Mouse (Mus musculus): ENCODE measurements around the gene Twnk. TPM values are rescaled to one million over a fixed set of nuclear protein-coding genes. Genes with fewer than 3 reads are reported as not detected.

Gene Twnk
- polyA plus RNA-seq, 1 experiment from 2014 or later, result 20.9 TPM

GRCm38 (mm10) chr19:44987851-44988250, 17.6 kb upstream of the Twnk start:
- H3K4me1 ChIP-seq, result peaks cover 41% of the 10 kb centered on the region

DNA sequence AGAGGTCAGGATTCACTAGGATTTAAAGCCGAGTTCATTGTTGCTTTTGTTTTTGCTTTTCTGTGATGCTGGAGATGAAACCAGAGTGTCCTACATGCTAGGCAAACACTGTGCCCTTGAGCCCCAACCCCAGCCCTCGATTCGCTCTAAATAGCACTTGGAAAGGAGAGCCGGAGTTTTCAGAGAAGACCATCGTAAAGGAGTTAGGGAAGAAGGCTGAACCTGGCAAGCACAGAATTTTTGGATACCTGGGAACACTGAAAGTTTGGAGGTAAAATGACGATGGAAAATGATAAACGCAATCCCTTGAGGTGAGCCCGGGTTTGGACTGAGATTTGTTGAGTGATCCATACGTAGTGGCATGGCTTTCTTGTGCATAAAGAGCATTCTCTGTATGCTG, 17.1 kb upstream of the Twnk start:
- H3K4me2 ChIP-seq, result peak overlapping the region; percentile 71
- 44% methylated on average over 9 of the region's 9 CpGs for WGBS (ENCODE audit: insufficient replicate concordance)
- H3K27me3 ChIP-seq (replicated peaks), result peaks cover 54% of the 10 kb centered on the region
- H3K4me3 ChIP-seq, result peak overlapping the region; percentile 59; the same call in 1 of the 2 replicates
- H3K27ac ChIP-seq, result no peak overlapping the region
- H3K9me3 ChIP-seq (replicated peaks), result no peaks in the 10 kb centered on the region
- H3K36me3 ChIP-seq, result peaks cover 2% of the 10 kb centered on the region; the same call in 1 of the 2 replicates
- H3K4me1 ChIP-seq, result peaks cover 42% of the 10 kb centered on the region
- ATAC-seq, result no peak
- no peak overlapping the region for H3K9ac ChIP-seq

More at GRCm38 (mm10) chr19:44987851-44988250, 17.6 kb upstream of the Twnk start:
- peaks cover 4% of the 10 kb centered on the region; the same call in 1 of the 2 replicates for H3K36me3 ChIP-seq
- H3K27ac ChIP-seq, result no peak overlapping the region
- H3K9me3 ChIP-seq (replicated peaks), result no peaks in the 10 kb centered on the region
- no peak for ATAC-seq
- no peak overlapping the region for H3K9ac ChIP-seq
- H3K4me3 ChIP-seq, result no peak overlapping the region
- 57% methylated on average over 6 of the region's 6 CpGs for WGBS (ENCODE audit: insufficient replicate concordance)
- no peak overlapping the region for H3K4me2 ChIP-seq
- peaks cover 54% of the 10 kb centered on the region for H3K27me3 ChIP-seq (replicated peaks)

DNA sequence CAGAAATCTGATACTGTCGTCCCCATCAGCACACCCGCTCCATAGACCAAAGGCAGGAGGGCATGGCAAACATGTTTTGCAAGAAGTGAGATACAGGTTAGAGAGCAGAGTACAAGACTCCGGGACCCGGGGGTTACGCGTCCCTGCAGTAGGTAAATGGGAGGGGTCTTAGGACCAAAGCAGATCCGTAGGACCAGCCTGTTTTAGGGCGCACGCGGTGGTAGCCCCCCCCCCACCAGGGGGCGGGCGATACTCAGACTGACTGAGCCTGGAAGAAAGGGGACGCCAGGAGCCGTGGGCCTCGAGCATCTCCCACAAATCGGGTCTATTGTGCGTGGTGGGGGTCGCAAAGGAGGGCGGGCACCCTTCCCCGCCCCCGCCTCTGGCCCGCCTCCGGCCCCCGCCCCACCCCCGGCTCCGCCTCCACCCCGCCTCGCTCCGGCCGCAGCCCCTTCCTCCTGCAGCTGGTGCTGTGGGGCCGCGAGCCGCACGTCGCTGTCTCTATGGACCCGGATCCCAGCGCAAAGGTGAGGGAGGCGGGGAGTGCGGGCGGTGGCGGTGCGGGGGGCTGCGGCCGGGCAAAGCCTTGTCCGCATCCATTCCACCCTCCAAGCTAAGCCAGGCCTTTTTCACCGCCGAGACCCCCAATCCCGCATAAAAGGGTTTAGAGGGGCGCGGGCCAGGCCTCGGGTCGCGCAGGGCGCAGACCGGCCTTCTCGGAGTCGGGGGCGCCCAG, 16.5 kb upstream of the Twnk start, which contains the start of gene Sema4g:
Sema4g (plus strand) TSS at position 271 of the 736 bp plus-strand sequence.
- Histone ChIP-seq H3K27ac (peak within 1 kb of the TSS; percentile 69), H3K4me1 (peaks cover 42% of the 10 kb centered on the region), H3K9ac (peak within 1 kb of the TSS; percentile 63), H3K36me3 (no peaks in the 10 kb centered on the region), H3K9me3 (replicated peaks) (no peaks in the 10 kb centered on the region), H3K4me3 (peak within 1 kb of the TSS; percentile 59), H3K4me2 (peak within 1 kb of the TSS; percentile 71), H3K27me3 (replicated peaks) (peaks cover 54% of the 10 kb centered on the region)
- 0 out of 2 replicates have a peak, but pooled peaks have one; percentile 25 for ATAC-seq
- 2% methylated on average over 53 of the region's 58 CpGs for WGBS (ENCODE audit: insufficient replicate concordance)

DNA sequence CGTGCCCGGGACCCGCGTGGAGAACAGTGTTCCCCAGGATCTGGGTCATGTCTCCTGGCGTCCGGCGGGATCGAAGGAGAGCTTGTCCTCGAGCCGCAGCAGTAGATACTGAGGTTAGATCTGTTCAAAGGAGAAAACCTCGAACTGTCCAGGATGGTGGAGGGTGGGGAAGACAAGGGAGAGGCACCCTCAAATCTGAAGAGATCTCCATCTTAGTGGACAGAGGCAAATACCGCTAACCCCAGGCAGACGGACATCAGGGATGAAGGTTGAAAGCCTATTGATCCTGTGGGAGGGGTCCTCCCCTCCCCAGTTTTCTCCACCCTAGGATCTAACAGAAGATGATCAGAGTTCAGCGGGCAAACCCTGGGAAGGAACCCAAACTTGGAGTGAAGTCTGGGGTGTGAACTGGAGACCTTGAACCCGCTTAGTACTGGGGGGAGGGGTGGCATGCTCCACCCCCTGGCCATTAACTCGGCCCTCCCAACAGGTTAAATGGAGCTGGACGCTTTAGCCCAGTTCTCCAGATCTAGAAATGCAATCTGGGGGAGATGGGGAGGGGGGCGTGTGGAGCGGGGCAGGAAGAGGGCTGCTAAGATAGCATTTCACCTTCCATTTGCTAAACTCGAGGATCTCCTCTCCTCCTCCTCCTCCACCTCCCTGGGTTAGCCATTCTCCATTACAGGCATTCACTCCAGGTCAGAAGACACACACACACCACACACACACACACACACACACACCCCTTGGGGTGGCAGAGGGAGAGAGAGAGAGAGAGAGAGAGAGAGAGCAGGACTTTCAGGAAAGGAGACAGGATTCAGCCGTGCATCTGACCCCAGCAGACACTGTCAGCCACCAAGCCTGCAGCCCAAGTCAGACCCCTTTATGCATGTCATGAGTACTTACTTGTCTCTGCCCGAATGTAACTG, 15.6 kb upstream of the Twnk start:
- H3K4me2 ChIP-seq, result peak overlapping the region; percentile 71
- H3K4me1 ChIP-seq, result peaks cover 37% of the 10 kb centered on the region
- H3K9ac ChIP-seq, result peak overlapping the region; percentile 63
- H3K9me3 ChIP-seq (replicated peaks), result no peaks in the 10 kb centered on the region
- peaks cover 54% of the 10 kb centered on the region for H3K27me3 ChIP-seq (replicated peaks)
- 0 out of 2 replicates have a peak, but pooled peaks have one; percentile 11 for ATAC-seq
- WGBS (ENCODE audit: insufficient replicate concordance), result 9% methylated on average over 22 of the region's 22 CpGs
- peak overlapping the region; percentile 59 for H3K4me3 ChIP-seq
- H3K27ac ChIP-seq, result peak overlapping the region; percentile 69
- H3K36me3 ChIP-seq, result no peaks in the 10 kb centered on the region

DNA sequence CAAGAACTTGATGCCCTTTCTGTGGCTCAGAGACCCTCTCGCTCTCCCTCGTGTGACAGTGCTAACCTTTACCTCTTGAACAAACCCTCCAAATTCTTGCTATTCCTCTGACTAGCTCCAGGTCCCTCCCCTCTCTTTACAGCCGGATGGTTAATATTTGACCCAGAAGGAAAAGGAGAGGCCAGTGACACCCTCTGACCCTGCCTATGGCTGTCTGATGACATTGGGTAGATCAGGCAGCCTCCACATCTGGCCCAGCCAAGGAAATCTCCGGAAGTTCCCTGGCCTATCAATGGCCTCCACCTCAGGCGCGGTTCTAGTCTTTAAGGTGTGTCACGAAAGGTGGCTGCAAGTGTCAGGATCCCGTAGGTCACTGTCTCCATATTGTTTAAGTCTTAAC, 14.4 kb upstream of the Twnk start:
- H3K36me3 ChIP-seq, result 0 out of 2 replicates have a peak, but pooled peaks cover 2% of the 10 kb centered on the region
- ATAC-seq, result peak; percentile 10; the same call in 1 of the 2 replicates
- peak overlapping the region; percentile 71 for H3K4me2 ChIP-seq
- peaks cover 27% of the 10 kb centered on the region for H3K4me1 ChIP-seq
- no peak overlapping the region for H3K9ac ChIP-seq
- H3K27ac ChIP-seq, result peak overlapping the region; percentile 57
- H3K27me3 ChIP-seq (replicated peaks), result peaks cover 54% of the 10 kb centered on the region
- 64% methylated on average over 8 of the region's 8 CpGs for WGBS (ENCODE audit: insufficient replicate concordance)
- no peaks in the 10 kb centered on the region for H3K9me3 ChIP-seq (replicated peaks)
- no peak overlapping the region for H3K4me3 ChIP-seq

- ATAC-seq, result no peak
- Histone ChIP-seq H3K4me3 (no peak overlapping the region), H3K27me3 (replicated peaks) (peaks cover 45% of the 10 kb centered on the region), H3K27ac (no peak overlapping the region), H3K36me3 (peaks cover 8% of the 10 kb centered on the region; the same call in 1 of the 2 replicates), H3K4me1 (peaks cover 28% of the 10 kb centered on the region), H3K4me2 (no peak overlapping the region; the same call in 1 of the 2 replicates), H3K9ac (no peak overlapping the region), H3K9me3 (replicated peaks) (no peaks in the 10 kb centered on the region)
- WGBS (ENCODE audit: insufficient replicate concordance), result 33% methylated on average over 7 of the region's 7 CpGs
Measured at GRCm38 (mm10) chr19:44992246-44992645, 13.2 kb upstream of the Twnk start.

DNA sequence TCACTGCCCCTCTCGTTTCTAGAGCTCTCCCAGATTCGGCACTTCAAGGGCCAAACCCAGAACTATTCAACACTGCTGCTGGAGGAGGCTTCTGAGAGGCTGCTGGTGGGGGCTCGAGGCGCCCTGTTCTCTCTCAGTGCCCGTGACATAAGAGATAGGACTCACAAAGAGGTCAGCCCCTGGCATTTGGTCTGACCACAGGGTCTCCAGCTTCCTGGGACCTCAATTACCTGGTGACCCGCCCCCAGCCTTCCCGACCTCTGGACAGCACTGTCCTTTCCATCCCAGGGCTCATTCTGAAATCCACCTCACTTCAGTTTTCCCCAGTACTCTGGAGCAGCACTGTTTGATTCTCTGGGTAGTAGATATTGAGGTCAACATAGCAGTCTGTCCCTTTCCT, 12.8 kb upstream of the Twnk start:
- no peak for ATAC-seq
- 43% methylated on average over 7 of the region's 7 CpGs for WGBS (ENCODE audit: insufficient replicate concordance)
- Histone ChIP-seq H3K27me3 (replicated peaks) (peaks cover 41% of the 10 kb centered on the region), H3K4me1 (peaks cover 28% of the 10 kb centered on the region), H3K4me3 (no peak overlapping the region), H3K27ac (no peak overlapping the region), H3K4me2 (no peak overlapping the region; the same call in 1 of the 2 replicates), H3K9me3 (replicated peaks) (no peaks in the 10 kb centered on the region), H3K36me3 (peaks cover 13% of the 10 kb centered on the region), H3K9ac (no peak overlapping the region)

- no peak overlapping the region for H3K9ac ChIP-seq
- H3K4me2 ChIP-seq, result no peak overlapping the region
- peaks cover 16% of the 10 kb centered on the region for H3K4me1 ChIP-seq
- no peak overlapping the region for H3K4me3 ChIP-seq
- peaks cover 40% of the 10 kb centered on the region for H3K36me3 ChIP-seq
- ATAC-seq, result no peak
- H3K9me3 ChIP-seq (replicated peaks), result no peaks in the 10 kb centered on the region
- H3K27ac ChIP-seq, result no peak overlapping the region
- 81% methylated on average over 11 of the region's 11 CpGs for WGBS (ENCODE audit: insufficient replicate concordance)
- no peaks in the 10 kb centered on the region for H3K27me3 ChIP-seq (replicated peaks)
Measured at GRCm38 (mm10) chr19:44997786-44998185, 7.7 kb upstream of the Twnk start.

GRCm38 (mm10) chr19:44999647-45000046, 5.8 kb upstream of the Twnk start:
- Histone ChIP-seq H3K4me1 (peaks cover 14% of the 10 kb centered on the region), H3K27me3 (replicated peaks) (no peaks in the 10 kb centered on the region), H3K27ac (no peak overlapping the region), H3K4me2 (no peak overlapping the region), H3K9ac (no peak overlapping the region), H3K4me3 (no peak overlapping the region), H3K36me3 (peaks cover 58% of the 10 kb centered on the region), H3K9me3 (replicated peaks) (no peaks in the 10 kb centered on the region)
- 82% methylated on average over 8 of the region's 8 CpGs for WGBS (ENCODE audit: insufficient replicate concordance)
- no peak for ATAC-seq

GRCm38 (mm10) chr19:45002301-45002700, 3.2 kb upstream of the Twnk start:
- H3K9me3 ChIP-seq (replicated peaks), result no peaks in the 10 kb centered on the region
- no peaks in the 10 kb centered on the region for H3K27me3 ChIP-seq (replicated peaks)
- peak overlapping the region; percentile 28; the same call in 1 of the 2 replicates for H3K27ac ChIP-seq
- 58% methylated on average over 3 of the region's 3 CpGs for WGBS (ENCODE audit: insufficient replicate concordance)
- no peak overlapping the region for H3K4me2 ChIP-seq
- H3K9ac ChIP-seq, result no peak overlapping the region
- ATAC-seq, result no peak
- peaks cover 54% of the 10 kb centered on the region for H3K36me3 ChIP-seq
- H3K4me3 ChIP-seq, result no peak overlapping the region
- H3K4me1 ChIP-seq, result peaks cover 23% of the 10 kb centered on the region

GRCm38 (mm10) chr19:45003740-45004516, 1.5 kb upstream of the Twnk start:
- ATAC-seq, result no peak
- H3K9me3 ChIP-seq (replicated peaks), result no peaks in the 10 kb centered on the region
- H3K27me3 ChIP-seq (replicated peaks), result no peaks in the 10 kb centered on the region
- peaks cover 34% of the 10 kb centered on the region for H3K4me1 ChIP-seq
- no peak overlapping the region for H3K9ac ChIP-seq
- H3K4me2 ChIP-seq, result no peak overlapping the region
- H3K27ac ChIP-seq, result no peak overlapping the region
- no peak overlapping the region for H3K4me3 ChIP-seq
- WGBS (ENCODE audit: insufficient replicate concordance), result 81% methylated on average over 7 of the region's 7 CpGs
- H3K36me3 ChIP-seq, result peaks cover 58% of the 10 kb centered on the region
